Mouse (Mus musculus): ENCODE measurements at regions not wholly inside any gene's neighbourhood (a gene's known extent, or its start where the extent isn't known, plus 50 kb on each side); places are given as distances from the start of the nearest gene placed in this dataset.

GRCm38 (mm10) chr12:25439029-25439551, 342.1 kb upstream of the Id2 start:
- TF ChIP-seq CTCF (IDR thresholded peaks at IDR 0.05; ENCODE audit: low read depth) (no peak), EP300 (optimal IDR thresholded peaks at IDR 0.05) (no peak)

All from stomach, postnatal 0 days (tissue).